Mouse (Mus musculus): ENCODE measurements around the gene Nr1d1. TPM values are rescaled to one million over a fixed set of nuclear protein-coding genes. Genes with fewer than 3 reads are reported as not detected.

The Nr1d1 gene
- polyA plus RNA-seq, 1 experiment from 2014 or later: 1.4 TPM

DNA sequence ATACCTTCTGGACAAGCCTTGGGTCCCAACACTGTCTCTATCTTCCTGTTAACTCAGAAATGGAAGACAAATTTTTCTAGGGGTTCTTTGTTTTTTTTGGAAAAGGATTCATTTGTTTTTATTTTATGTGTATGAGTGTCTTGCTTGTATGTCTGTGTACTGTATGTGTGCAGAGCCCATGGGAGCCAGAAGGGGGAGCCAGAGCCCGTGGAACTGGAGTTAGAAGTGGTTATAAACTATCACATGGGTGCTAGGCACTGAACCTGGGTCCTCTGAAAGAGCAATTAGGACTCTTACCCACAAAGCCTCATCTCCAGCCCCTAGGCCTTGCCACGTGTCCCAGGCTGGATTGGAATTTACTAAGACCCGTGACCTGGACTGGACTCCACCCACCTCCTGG lies 41.1 kb downstream of the Nr1d1 start:
- Histone ChIP-seq H3K4me3 (ENCODE audit: low read length) (no peak overlapping the region), H3K27me3 (ENCODE audit: control insufficient read depth, insufficient read depth, low read depth, low read length) (no peaks in the 10 kb centered on the region), H3K36me3 (ENCODE audit: control insufficient read depth, insufficient read depth, low read length) (no peaks in the 10 kb centered on the region), H3K4me1 (replicated peaks; ENCODE audit: control insufficient read depth, insufficient read depth, low read length) (0 out of 2 replicates have a peak, but pooled peaks cover 3% of the 10 kb centered on the region), H3K4me2 (ENCODE audit: low read depth, low read length) (no peak overlapping the region), H3K9me3 (ENCODE audit: control insufficient read depth, low read length) (peaks cover 3% of the 10 kb centered on the region; the same call in 1 of the 2 replicates), H3K27ac (ENCODE audit: low read length) (no peak overlapping the region), H3K9ac (ENCODE audit: low read length) (no peak overlapping the region)
- 72% methylated on average over 3 of the region's 3 CpGs for WGBS
- no peak for ATAC-seq (ENCODE audit: low read depth)

GRCm38 (mm10) chr11:98731134-98731533 lies 44.0 kb downstream of the Nr1d1 start:
- Histone ChIP-seq H3K9ac (ENCODE audit: low read length) (no peak overlapping the region), H3K4me2 (ENCODE audit: low read depth, low read length) (no peak overlapping the region), H3K4me3 (ENCODE audit: low read length) (no peak overlapping the region), H3K36me3 (ENCODE audit: control insufficient read depth, insufficient read depth, low read length) (0 out of 2 replicates have a peak, but pooled peaks cover 2% of the 10 kb centered on the region), H3K4me1 (replicated peaks; ENCODE audit: control insufficient read depth, insufficient read depth, low read length) (peaks cover 8% of the 10 kb centered on the region), H3K27ac (ENCODE audit: low read length) (peak overlapping the region; percentile 36; the same call in 1 of the 2 replicates), H3K27me3 (ENCODE audit: control insufficient read depth, insufficient read depth, low read depth, low read length) (no peaks in the 10 kb centered on the region), H3K9me3 (ENCODE audit: control insufficient read depth, low read length) (peaks cover 3% of the 10 kb centered on the region; the same call in 1 of the 2 replicates)
- 39% methylated on average over 5 of the region's 5 CpGs for WGBS
- ATAC-seq (ENCODE audit: low read depth): peak; percentile 17; the same call in 1 of the 2 replicates

DNA sequence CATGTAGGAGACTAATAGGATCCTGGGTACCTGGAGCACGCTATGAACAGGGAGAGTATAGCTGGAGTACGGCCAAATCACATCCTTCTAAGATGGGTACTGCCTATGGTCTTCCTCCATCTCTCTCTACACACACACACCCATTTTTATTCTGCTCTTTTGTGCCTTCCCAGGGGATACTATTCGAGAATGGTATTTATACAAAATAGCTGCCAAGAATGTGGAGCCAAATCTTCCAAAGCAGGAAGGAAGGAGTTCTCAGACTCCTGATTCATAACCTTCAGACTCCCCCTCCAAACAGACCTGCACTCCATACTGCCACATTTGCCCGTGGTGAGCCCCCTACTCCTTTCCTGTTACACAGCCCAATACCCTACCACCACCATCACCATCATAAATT lies 44.4 kb downstream of the Nr1d1 start:
- Histone ChIP-seq H3K27me3 (ENCODE audit: control insufficient read depth, insufficient read depth, low read depth, low read length) (no peaks in the 10 kb centered on the region), H3K27ac (ENCODE audit: low read length) (peak overlapping the region; percentile 36; the same call in 1 of the 2 replicates), H3K36me3 (ENCODE audit: control insufficient read depth, insufficient read depth, low read length) (0 out of 2 replicates have a peak, but pooled peaks cover 2% of the 10 kb centered on the region), H3K4me3 (ENCODE audit: low read length) (no peak overlapping the region), H3K9ac (ENCODE audit: low read length) (no peak overlapping the region), H3K9me3 (ENCODE audit: control insufficient read depth, low read length) (peaks cover 3% of the 10 kb centered on the region; the same call in 1 of the 2 replicates), H3K4me2 (ENCODE audit: low read depth, low read length) (no peak overlapping the region), H3K4me1 (replicated peaks; ENCODE audit: control insufficient read depth, insufficient read depth, low read length) (peaks cover 8% of the 10 kb centered on the region)
- 53% methylated on average over 4 of the region's 4 CpGs for WGBS
- peak; percentile 16; the same call in 1 of the 2 replicates for ATAC-seq (ENCODE audit: low read depth)

DNA sequence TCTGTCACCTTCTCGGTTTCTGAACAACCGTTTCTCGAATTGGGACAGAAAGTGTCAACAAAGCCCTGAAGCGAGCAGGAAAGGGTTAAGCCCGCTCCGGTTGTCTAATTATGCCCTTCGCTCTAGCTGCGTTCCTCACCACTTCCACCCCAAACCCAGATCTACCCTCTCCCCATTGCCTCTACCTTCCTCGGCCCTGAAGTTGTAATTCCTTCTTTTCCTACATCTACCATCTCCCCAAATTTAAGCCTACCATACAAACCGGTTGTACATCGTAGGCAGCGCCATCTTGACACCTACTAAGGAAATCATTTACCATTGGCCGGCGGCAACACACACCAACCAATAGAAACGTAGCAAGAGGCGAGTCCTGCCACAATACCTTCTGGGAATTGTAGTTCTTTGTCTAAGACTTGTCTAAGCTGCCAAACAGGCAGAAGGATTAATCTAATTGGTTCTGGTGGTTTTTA lies 46.0 kb downstream of the Nr1d1 start, which contains the start of gene Med24:
Med24 (minus strand) TSS at position 317 of the 470 bp plus-strand sequence.
- Histone ChIP-seq H3K4me1 (replicated peaks; ENCODE audit: control insufficient read depth, insufficient read depth, low read length) (peaks cover 8% of the 10 kb centered on the region), H3K27ac (ENCODE audit: low read length) (0 out of 2 replicates have a peak within 1 kb of the TSS, but pooled peaks have one; percentile 47), H3K27me3 (ENCODE audit: control insufficient read depth, insufficient read depth, low read depth, low read length) (no peaks in the 10 kb centered on the region), H3K4me2 (ENCODE audit: low read depth, low read length) (peak within 1 kb of the TSS; percentile 79), H3K9me3 (ENCODE audit: control insufficient read depth, low read length) (peaks cover 2% of the 10 kb centered on the region; the same call in 1 of the 2 replicates), H3K9ac (ENCODE audit: low read length) (peak within 1 kb of the TSS; percentile 63), H3K36me3 (ENCODE audit: control insufficient read depth, insufficient read depth, low read length) (peaks cover 4% of the 10 kb centered on the region; the same call in 1 of the 2 replicates), H3K4me3 (ENCODE audit: low read length) (peak within 1 kb of the TSS; percentile 72)
- peak; percentile 96 for ATAC-seq (ENCODE audit: low read depth)
- WGBS: 0% methylated on average over 16 of the region's 16 CpGs

- H3K27me3 ChIP-seq (ENCODE audit: control insufficient read depth, insufficient read depth, low read depth, low read length): no peaks in the 10 kb centered on the region
- no peaks in the 10 kb centered on the region for H3K9me3 ChIP-seq (ENCODE audit: control insufficient read depth, low read length)
- no peak for ATAC-seq (ENCODE audit: low read depth)
- no peak overlapping the region for H3K9ac ChIP-seq (ENCODE audit: low read length)
- peaks cover 4% of the 10 kb centered on the region; the same call in 1 of the 2 replicates for H3K36me3 ChIP-seq (ENCODE audit: control insufficient read depth, insufficient read depth, low read length)
- H3K4me1 ChIP-seq (replicated peaks; ENCODE audit: control insufficient read depth, insufficient read depth, low read length): peaks cover 28% of the 10 kb centered on the region
- H3K4me2 ChIP-seq (ENCODE audit: low read depth, low read length): no peak overlapping the region
- no peak overlapping the region for H3K27ac ChIP-seq (ENCODE audit: low read length)
- no peak overlapping the region for H3K4me3 ChIP-seq (ENCODE audit: low read length)
- 93% methylated on average over 15 of the region's 15 CpGs for whole genome bisulfite sequencing
Measured at GRCm38 (mm10) chr11:98725926-98726506, 49.1 kb downstream of the Nr1d1 start.

DNA sequence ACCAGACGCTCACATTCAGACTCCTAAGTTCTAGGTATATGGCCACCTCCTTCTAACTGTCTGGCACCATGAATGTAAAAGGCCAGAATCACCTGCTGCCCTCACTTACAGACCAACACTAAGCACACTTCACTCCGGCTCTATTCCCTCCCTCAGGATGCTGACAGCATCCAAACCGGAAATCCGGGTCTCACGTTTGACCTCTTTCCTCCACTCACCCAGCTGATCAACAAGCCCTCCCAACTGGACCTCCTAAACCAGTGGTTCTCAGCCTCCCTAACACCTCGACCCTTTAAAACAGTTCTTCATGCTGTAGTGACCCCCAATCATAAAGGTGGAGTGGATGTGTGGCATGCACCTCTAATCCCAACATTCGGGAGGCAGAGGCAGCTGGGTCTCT lies 52.0 kb downstream of the Nr1d1 start:
- WGBS: 40% methylated on average over 7 of the region's 7 CpGs
- H3K36me3 ChIP-seq (ENCODE audit: control insufficient read depth, insufficient read depth, low read length): peaks cover 4% of the 10 kb centered on the region; the same call in 1 of the 2 replicates
- no peak overlapping the region for H3K4me2 ChIP-seq (ENCODE audit: low read depth, low read length)
- H3K9me3 ChIP-seq (ENCODE audit: control insufficient read depth, low read length): no peaks in the 10 kb centered on the region
- peaks cover 29% of the 10 kb centered on the region for H3K4me1 ChIP-seq (replicated peaks; ENCODE audit: control insufficient read depth, insufficient read depth, low read length)
- peak overlapping the region; percentile 39; the same call in 1 of the 2 replicates for H3K9ac ChIP-seq (ENCODE audit: low read length)
- H3K27me3 ChIP-seq (ENCODE audit: control insufficient read depth, insufficient read depth, low read depth, low read length): no peaks in the 10 kb centered on the region
- no peak overlapping the region for H3K27ac ChIP-seq (ENCODE audit: low read length)
- ATAC-seq (ENCODE audit: low read depth): no peak
- no peak overlapping the region for H3K4me3 ChIP-seq (ENCODE audit: low read length)

GRCm38 (mm10) chr11:98721458-98722226 lies 53.5 kb downstream of the Nr1d1 start:
- H3K27me3 ChIP-seq (ENCODE audit: control insufficient read depth, insufficient read depth, low read depth, low read length): no peaks in the 10 kb centered on the region
- H3K4me3 ChIP-seq (ENCODE audit: low read length): no peak overlapping the region
- H3K9me3 ChIP-seq (ENCODE audit: control insufficient read depth, low read length): no peaks in the 10 kb centered on the region
- H3K27ac ChIP-seq (ENCODE audit: low read length): peak overlapping the region; percentile 89
- peak; percentile 90 for ATAC-seq (ENCODE audit: low read depth)
- peak overlapping the region; percentile 5; the same call in 1 of the 2 replicates for H3K4me2 ChIP-seq (ENCODE audit: low read depth, low read length)
- 25% methylated on average over 24 of the region's 24 CpGs for WGBS
- H3K36me3 ChIP-seq (ENCODE audit: control insufficient read depth, insufficient read depth, low read length): peaks cover 2% of the 10 kb centered on the region; the same call in 1 of the 2 replicates
- peaks cover 33% of the 10 kb centered on the region for H3K4me1 ChIP-seq (replicated peaks; ENCODE audit: control insufficient read depth, insufficient read depth, low read length)
- H3K9ac ChIP-seq (ENCODE audit: low read length): peak overlapping the region; percentile 30; the same call in 1 of the 2 replicates

DNA sequence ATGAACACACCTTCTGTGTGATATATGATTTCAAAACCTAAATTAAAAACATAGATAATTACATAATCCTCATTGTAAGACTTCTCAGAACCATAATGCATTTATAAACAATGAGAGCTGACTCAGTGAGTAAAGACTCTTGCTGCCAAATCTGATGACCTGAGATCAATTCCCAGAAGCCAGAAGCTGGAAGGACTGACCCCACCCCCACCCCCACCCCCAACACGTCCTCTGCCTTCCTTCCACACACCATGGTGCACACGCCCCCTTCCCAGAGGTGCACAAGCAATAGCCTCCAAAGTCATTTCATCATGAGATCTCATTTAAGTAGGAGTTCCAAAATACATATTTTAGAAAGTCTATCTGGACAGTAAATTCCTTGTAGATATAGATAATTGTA lies 54.4 kb downstream of the Nr1d1 start:
- no peak overlapping the region for H3K9ac ChIP-seq (ENCODE audit: low read length)
- H3K27me3 ChIP-seq (ENCODE audit: control insufficient read depth, insufficient read depth, low read depth, low read length): no peaks in the 10 kb centered on the region
- H3K36me3 ChIP-seq (ENCODE audit: control insufficient read depth, insufficient read depth, low read length): peaks cover 5% of the 10 kb centered on the region; the same call in 1 of the 2 replicates
- no peak for ATAC-seq (ENCODE audit: low read depth)
- no peak overlapping the region for H3K4me3 ChIP-seq (ENCODE audit: low read length)
- WGBS: 67% methylated on average over 2 of the region's 2 CpGs
- peaks cover 33% of the 10 kb centered on the region for H3K4me1 ChIP-seq (replicated peaks; ENCODE audit: control insufficient read depth, insufficient read depth, low read length)
- no peak overlapping the region for H3K4me2 ChIP-seq (ENCODE audit: low read depth, low read length)
- no peak overlapping the region for H3K27ac ChIP-seq (ENCODE audit: low read length)
- no peaks in the 10 kb centered on the region for H3K9me3 ChIP-seq (ENCODE audit: control insufficient read depth, low read length)

Data from lung, embryonic 16.5 days (tissue).